Mouse (Mus musculus) intestine, postnatal 0 days (tissue): ENCODE data around the gene Necap1. TPM values are rescaled to one million over a fixed set of nuclear protein-coding genes. Genes with fewer than 3 reads are reported as not detected.

Experiments used
- ATAC-seq: fragments of 200-750 bp; cut with Nextera tagmentation; 2 replicates; pipeline ENCODE4 v1.8.0; 2017; ENCODE audit warnings: mild to moderate bottlenecking, moderate TSS enrichment, moderate library complexity
- H3K27ac ChIP-seq: fragments of 300-500 bp; sonication (generic); 2 replicates; pipeline ENCODE4 v1.5.1; 2014; ENCODE audit warnings: mild to moderate bottlenecking, low read depth, low read length, moderate library complexity
- H3K27me3 ChIP-seq: fragments of 300-500 bp; sonication (generic); replicated peaks from 2 replicates; pipeline ENCODE4 v1.6.1; 2014; ENCODE audit warnings: low read length, mixed read lengths; ENCODE audit not compliant: control insufficient read depth, insufficient read depth
- H3K36me3 ChIP-seq: fragments of 300-500 bp; sonication (generic); 2 replicates; pipeline ENCODE4 v1.6.1; 2014; ENCODE audit warnings: mild to moderate bottlenecking, moderate library complexity; ENCODE audit not compliant: control insufficient read depth, insufficient read depth
- H3K4me1 ChIP-seq: fragments of 300-500 bp; sonication (generic); replicated peaks from 2 replicates; pipeline ENCODE4 v1.6.1; 2014; ENCODE audit warnings: antibody characterized with exemption, low read length, mixed read lengths; ENCODE audit not compliant: control insufficient read depth, insufficient read depth
- H3K4me2 ChIP-seq: fragments of 300-500 bp; sonication (generic); replicated peaks from 2 replicates; pipeline ENCODE4 v1.6.1; 2014; ENCODE audit warnings: low read depth, mild to moderate bottlenecking, moderate library complexity
- H3K4me3 ChIP-seq: fragments of 300-500 bp; sonication (generic); 2 replicates; pipeline ENCODE4 v1.5.1; 2014; ENCODE audit warnings: low read depth, low read length
- H3K9ac ChIP-seq: fragments of 300-500 bp; sonication (generic); 2 replicates; pipeline ENCODE4 v1.6.1; 2014; ENCODE audit warnings: mild to moderate bottlenecking, low read depth, low read length
- H3K9me3 ChIP-seq: fragments of 300-500 bp; sonication (generic); 2 replicates; pipeline ENCODE4 v1.6.1; 2016; ENCODE audit warnings: mixed run types; ENCODE audit not compliant: control insufficient read depth
- CTCF ChIP-seq: sonication (generic); IDR thresholded peaks from 2 replicates; pipeline ENCODE4 v1.5.1; 2016; ENCODE audit warnings: low read depth, mild to moderate bottlenecking, control low read depth, antibody characterized with exemption, moderate library complexity
- WGBS: fragments of 180-500 bp; shearing (Covaris S2); extraction: QIAGEN DNeasy Blood & Tissue Kit; methylation state at CpG from one replicate; pipeline ENCODE4 v1.1.7; 2014; 5-methylcytosine and 5-hydroxymethylcytosine counted together
- polyA plus RNA-seq: library from polyadenylated mRNA; unstranded; fragments of >200 nt; fragmentation: Nextera tagmentation; extraction: Ambion mirVana; gene quantifications from 2 replicates; pipeline ENCODE4 v1.2.1, GENCODE M21; 2015

Gene Necap1
- polyA plus RNA-seq = 45.8 and 48.7 TPM in 2 replicates

GRCm38 (mm10) chr6:122873871-122874719 lies at the start of gene Necap1:
Gene Necap1 (plus strand): TSS chr6:122874474.
- Histone ChIP-seq H3K4me3 (peak within 1 kb of the TSS; percentile 80), H3K27ac (peak within 1 kb of the TSS; percentile 90), H3K9me3 (no peaks in the 10 kb centered on the region), H3K9ac (peak within 1 kb of the TSS; percentile 70), H3K4me1 (no peaks in the 10 kb centered on the region; the same call in 1 of the 2 replicates), H3K36me3 (peaks cover 4% of the 10 kb centered on the region; the same call in 1 of the 2 replicates), H3K4me2 (peak within 1 kb of the TSS; percentile 69), H3K27me3 (no peaks in the 10 kb centered on the region)
- peak; percentile 97 for ATAC-seq
- TF ChIP-seq CTCF = peak; percentile 90
- WGBS = 6% methylated on average over 43 of the region's 43 CpGs

DNA sequence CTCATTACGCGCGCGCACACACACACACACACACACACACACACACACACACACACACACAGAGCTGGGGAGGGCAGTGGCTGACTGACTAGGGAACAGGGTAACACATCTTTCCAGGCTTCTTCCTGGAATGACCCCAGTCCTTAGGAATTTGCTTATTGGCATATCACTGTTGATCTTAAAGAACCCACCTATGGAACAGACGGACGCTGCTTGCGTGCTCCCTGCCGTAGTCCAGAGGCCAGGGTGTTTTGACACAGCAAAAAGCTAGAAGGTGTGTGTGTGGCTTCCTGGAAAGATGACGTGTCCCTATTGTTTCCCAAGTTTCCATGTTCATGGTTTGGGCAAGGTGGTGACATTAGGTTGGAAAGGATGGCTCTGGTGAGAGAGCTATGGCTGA lies 49.1 kb upstream of the Necap1 start:
- H3K27ac ChIP-seq = no peak overlapping the region

DNA sequence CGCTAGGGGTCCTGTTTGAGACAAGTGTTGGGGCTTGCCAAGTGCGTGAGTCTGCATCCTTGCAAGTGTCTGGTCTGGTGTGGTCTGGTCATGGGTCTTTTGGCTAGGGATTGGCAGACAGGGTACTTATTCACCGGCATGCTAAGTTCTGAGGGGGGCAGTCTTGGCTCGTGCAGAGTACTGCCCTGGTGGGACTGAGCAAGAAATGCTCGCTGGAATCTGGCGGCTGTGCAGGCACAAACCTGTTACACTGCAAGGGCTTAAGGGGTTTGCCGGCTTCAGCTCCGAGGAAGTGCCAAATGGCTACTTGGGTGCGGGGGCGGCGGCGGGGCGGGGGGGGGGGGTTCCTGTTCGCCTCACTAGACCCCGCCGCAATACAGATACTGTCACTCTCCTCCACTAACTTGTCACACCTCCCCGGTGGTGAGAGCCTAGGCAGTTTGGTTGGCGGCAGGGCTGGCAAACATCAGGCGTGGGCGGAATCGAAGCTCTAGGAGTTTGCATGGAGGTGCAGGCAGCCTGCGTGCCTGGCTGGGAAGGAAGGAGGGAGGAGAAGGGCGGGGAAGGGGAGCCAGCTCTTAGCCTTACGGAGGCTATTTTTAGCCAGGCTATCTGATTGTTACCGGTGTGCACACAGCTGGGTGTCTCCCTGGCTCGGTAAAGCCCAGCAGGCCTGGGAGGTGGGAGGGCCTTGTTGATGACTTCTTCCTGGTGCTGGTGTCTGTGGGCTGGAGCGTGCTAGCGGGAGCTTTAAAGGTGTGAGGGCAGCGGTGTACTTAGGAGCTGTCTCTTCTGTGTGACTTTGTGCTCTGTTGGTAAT lies 48.1 kb upstream of the Necap1 start:
- Histone ChIP-seq H3K27ac (no peak overlapping the region; the same call in 1 of the 2 replicates), H3K4me1 (peaks cover 13% of the 10 kb centered on the region), H3K27me3 (no peaks in the 10 kb centered on the region), H3K9me3 (no peaks in the 10 kb centered on the region), H3K9ac (0 out of 2 replicates have a peak overlapping the region, but pooled peaks have one; percentile 37), H3K4me2 (peak overlapping the region; percentile 74), H3K36me3 (peaks cover 20% of the 10 kb centered on the region), H3K4me3 (peak overlapping the region; percentile 34)
- 4% methylated on average over 29 of the region's 29 CpGs for WGBS
- peak; percentile 82 for ATAC-seq
- TF ChIP-seq CTCF = no peak

More for the DNA sequence above, 49.1 kb upstream of the Necap1 start:
- no peak overlapping the region for H3K4me2 ChIP-seq
- peaks cover 17% of the 10 kb centered on the region for H3K4me1 ChIP-seq
- H3K4me3 ChIP-seq = no peak overlapping the region
- H3K9ac ChIP-seq = no peak overlapping the region
- no peaks in the 10 kb centered on the region for H3K9me3 ChIP-seq
- WGBS = 82% methylated on average over 9 of the region's 9 CpGs
- no peak for TF ChIP-seq CTCF
- ATAC-seq = peak; percentile 20; the same call in 1 of the 2 replicates
- H3K36me3 ChIP-seq = peaks cover 13% of the 10 kb centered on the region
- H3K27me3 ChIP-seq = no peaks in the 10 kb centered on the region

DNA sequence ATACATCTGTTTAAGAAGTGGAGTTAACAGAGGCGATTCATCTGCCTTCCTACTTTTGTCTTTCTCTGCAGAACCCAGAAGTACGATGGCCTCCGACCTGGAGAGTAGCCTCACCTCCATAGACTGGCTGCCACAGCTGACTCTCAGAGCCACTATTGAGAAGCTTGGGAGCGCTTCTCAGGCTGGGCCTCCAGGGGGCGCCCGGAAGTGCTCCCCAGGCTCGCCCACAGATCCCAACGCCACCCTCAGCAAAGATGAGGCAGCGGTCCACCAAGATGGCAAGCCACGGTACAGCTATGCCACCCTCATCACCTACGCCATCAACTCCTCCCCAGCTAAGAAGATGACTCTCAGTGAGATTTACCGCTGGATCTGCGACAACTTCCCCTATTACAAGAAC lies 46.2 kb upstream of the Necap1 start:
- Histone ChIP-seq H3K4me1 (peaks cover 13% of the 10 kb centered on the region; the same call in 1 of the 2 replicates), H3K4me3 (no peak overlapping the region), H3K27ac (no peak overlapping the region), H3K9ac (no peak overlapping the region), H3K27me3 (no peaks in the 10 kb centered on the region), H3K4me2 (no peak overlapping the region), H3K36me3 (peaks cover 30% of the 10 kb centered on the region), H3K9me3 (no peaks in the 10 kb centered on the region)
- TF ChIP-seq CTCF = peak; percentile 66
- ATAC-seq = no peak
- 53% methylated on average over 13 of the region's 13 CpGs for WGBS

DNA sequence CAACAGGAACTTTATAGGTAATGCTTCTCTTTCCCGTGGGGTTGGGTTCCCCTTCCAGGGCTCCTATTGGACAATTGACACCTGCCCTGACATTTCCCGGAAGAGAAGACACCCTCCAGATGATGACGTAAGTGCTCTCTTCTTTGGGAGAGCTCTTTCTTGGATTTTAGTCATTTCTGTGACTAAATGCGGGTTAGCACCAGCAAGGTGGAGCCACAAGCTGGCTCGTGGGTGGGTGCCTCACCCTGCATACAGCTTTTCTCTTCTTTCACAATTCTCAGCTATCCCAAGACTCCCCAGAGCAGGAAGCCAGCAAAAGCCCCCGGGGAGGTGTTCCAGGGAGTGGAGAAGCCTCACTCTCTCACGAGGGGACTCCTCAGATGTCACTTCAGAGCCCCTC lies 41.4 kb upstream of the Necap1 start:
- H3K4me1 ChIP-seq = no peaks in the 10 kb centered on the region
- peaks cover 72% of the 10 kb centered on the region for H3K36me3 ChIP-seq
- no peaks in the 10 kb centered on the region for H3K27me3 ChIP-seq
- WGBS = 81% methylated on average over 7 of the region's 7 CpGs
- H3K9me3 ChIP-seq = no peaks in the 10 kb centered on the region
- no peak for ATAC-seq
- H3K27ac ChIP-seq = no peak overlapping the region
- no peak overlapping the region for H3K9ac ChIP-seq
- H3K4me3 ChIP-seq = no peak overlapping the region
- no peak overlapping the region for H3K4me2 ChIP-seq
- TF ChIP-seq CTCF = no peak

DNA sequence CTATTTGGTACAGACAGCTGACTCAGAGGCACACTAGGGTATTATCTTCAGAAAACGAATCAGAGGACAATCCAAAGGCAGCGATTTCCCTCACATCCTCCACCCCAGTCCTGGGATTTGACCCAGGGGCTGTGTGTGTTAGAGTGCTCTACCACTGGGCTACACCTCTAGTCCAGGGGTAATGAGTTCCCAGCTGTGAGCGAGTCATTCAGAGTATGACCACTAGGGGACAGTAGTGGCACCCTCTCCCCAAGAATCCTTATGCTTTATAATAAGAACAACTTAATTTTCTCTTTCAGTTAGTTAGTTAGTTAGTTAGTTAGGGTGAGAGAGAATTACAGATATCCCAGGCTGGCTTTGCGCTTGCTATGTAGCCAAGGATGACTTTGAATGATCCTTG lies 39.9 kb upstream of the Necap1 start:
- no peaks in the 10 kb centered on the region for H3K4me1 ChIP-seq
- H3K9me3 ChIP-seq = no peaks in the 10 kb centered on the region
- TF ChIP-seq CTCF = peak; percentile 84
- 74% methylated on average over 4 of the region's 4 CpGs for WGBS
- H3K9ac ChIP-seq = no peak overlapping the region
- H3K27ac ChIP-seq = no peak overlapping the region
- H3K4me2 ChIP-seq = no peak overlapping the region
- no peak overlapping the region for H3K4me3 ChIP-seq
- peaks cover 78% of the 10 kb centered on the region for H3K36me3 ChIP-seq
- no peaks in the 10 kb centered on the region for H3K27me3 ChIP-seq
- ATAC-seq = no peak
